Mouse (Mus musculus): ENCODE results near the gene Wdr95. TPM values are rescaled to one million over a fixed set of nuclear protein-coding genes. Genes with fewer than 3 reads are reported as not detected.
A peak's percentile ranks its signal among the peaks of the same experiment; 100 is the strongest.

Gene Wdr95
- polyA plus RNA-seq, 1 experiment, result not detected

- H3K27ac ChIP-seq (ENCODE audit: insufficient read depth, low read depth, low read length), result no peak overlapping the region
- H3K4me3 ChIP-seq (ENCODE audit: insufficient read depth, low read depth, low read length), result no peak overlapping the region
- peaks cover 18% of the 10 kb centered on the region for H3K4me1 ChIP-seq (ENCODE audit: control insufficient read depth, insufficient read depth, low read length)
- no peak for TF ChIP-seq POLR2A (IDR thresholded peaks at IDR 0.05; ENCODE audit: insufficient read depth, low read depth, low read length)
- no peak for TF ChIP-seq CTCF (IDR thresholded peaks at IDR 0.05; ENCODE audit: insufficient read depth, low read depth, low read length)
- WGBS, result 56% methylated on average over 9 of the region's 9 CpGs
Observed at GRCm38 (mm10) chr5:149513438-149514086, 14.9 kb upstream of the Wdr95 start.

- WGBS, result 18% methylated on average over 14 of the region's 14 CpGs
Observed at GRCm38 (mm10) chr5:149514087-149514671, 14.3 kb upstream of the Wdr95 start.

GRCm38 (mm10) chr5:149514890-149515289, 13.6 kb upstream of the Wdr95 start:
- TF ChIP-seq CTCF (IDR thresholded peaks at IDR 0.05; ENCODE audit: insufficient read depth, low read depth, low read length) (no peak), POLR2A (IDR thresholded peaks at IDR 0.05; ENCODE audit: insufficient read depth, low read depth, low read length) (no peak)
- H3K27ac ChIP-seq (ENCODE audit: insufficient read depth, low read depth, low read length), result no peak overlapping the region
- peaks cover 12% of the 10 kb centered on the region for H3K4me1 ChIP-seq (ENCODE audit: control insufficient read depth, insufficient read depth, low read length)
- H3K4me3 ChIP-seq (ENCODE audit: insufficient read depth, low read depth, low read length), result no peak overlapping the region
- 44% methylated on average over 3 of the region's 3 CpGs for WGBS

More at GRCm38 (mm10) chr5:149514087-149514671, 14.3 kb upstream of the Wdr95 start:
- H3K27ac ChIP-seq (ENCODE audit: insufficient read depth, low read depth, low read length), result no peak overlapping the region
- H3K4me3 ChIP-seq (ENCODE audit: insufficient read depth, low read depth, low read length), result no peak overlapping the region
- H3K4me1 ChIP-seq (ENCODE audit: control insufficient read depth, insufficient read depth, low read length), result peaks cover 15% of the 10 kb centered on the region
- TF ChIP-seq POLR2A (IDR thresholded peaks at IDR 0.05; ENCODE audit: insufficient read depth, low read depth, low read length) (no peak), CTCF (IDR thresholded peaks at IDR 0.05; ENCODE audit: insufficient read depth, low read depth, low read length) (no peak)

GRCm38 (mm10) chr5:149517116-149517515, 11.4 kb upstream of the Wdr95 start:
- no peak overlapping the region for H3K4me3 ChIP-seq (ENCODE audit: insufficient read depth, low read depth, low read length)
- H3K4me1 ChIP-seq (ENCODE audit: control insufficient read depth, insufficient read depth, low read length), result peaks cover 13% of the 10 kb centered on the region
- no peak overlapping the region for H3K27ac ChIP-seq (ENCODE audit: insufficient read depth, low read depth, low read length)
- WGBS, result 46% methylated on average over 6 of the region's 6 CpGs
- TF ChIP-seq POLR2A (IDR thresholded peaks at IDR 0.05; ENCODE audit: insufficient read depth, low read depth, low read length) (no peak), CTCF (IDR thresholded peaks at IDR 0.05; ENCODE audit: insufficient read depth, low read depth, low read length) (no peak)

- no peak for TF ChIP-seq CTCF (IDR thresholded peaks at IDR 0.05; ENCODE audit: insufficient read depth, low read depth, low read length)
- no peak for TF ChIP-seq POLR2A (IDR thresholded peaks at IDR 0.05; ENCODE audit: insufficient read depth, low read depth, low read length)
- WGBS, result 82% methylated on average over 5 of the region's 5 CpGs
- no peak overlapping the region for H3K27ac ChIP-seq (ENCODE audit: insufficient read depth, low read depth, low read length)
- H3K4me1 ChIP-seq (ENCODE audit: control insufficient read depth, insufficient read depth, low read length), result peaks cover 8% of the 10 kb centered on the region
- H3K4me3 ChIP-seq (ENCODE audit: insufficient read depth, low read depth, low read length), result no peak overlapping the region
Observed at GRCm38 (mm10) chr5:149520806-149521205, 7.7 kb upstream of the Wdr95 start.

- TF ChIP-seq POLR2A (IDR thresholded peaks at IDR 0.05; ENCODE audit: insufficient read depth, low read depth, low read length) (no peak), CTCF (IDR thresholded peaks at IDR 0.05; ENCODE audit: insufficient read depth, low read depth, low read length) (no peak)
- 57% methylated on average over 6 of the region's 6 CpGs for WGBS
- H3K27ac ChIP-seq (ENCODE audit: insufficient read depth, low read depth, low read length), result peak overlapping the region; percentile 18; the same call in 1 of the 2 replicates
- no peak overlapping the region for H3K4me3 ChIP-seq (ENCODE audit: insufficient read depth, low read depth, low read length)
- peaks cover 24% of the 10 kb centered on the region for H3K4me1 ChIP-seq (ENCODE audit: control insufficient read depth, insufficient read depth, low read length)
Observed at GRCm38 (mm10) chr5:149523856-149524241, 4.6 kb upstream of the Wdr95 start.

GRCm38 (mm10) chr5:149524242-149524858, 4.1 kb upstream of the Wdr95 start:
- Histone ChIP-seq H3K4me1 (ENCODE audit: control insufficient read depth, insufficient read depth, low read length) (peaks cover 24% of the 10 kb centered on the region), H3K27ac (ENCODE audit: insufficient read depth, low read depth, low read length) (peak overlapping the region; percentile 18; the same call in 1 of the 2 replicates), H3K4me3 (ENCODE audit: insufficient read depth, low read depth, low read length) (peak overlapping the region; percentile 8; the same call in 1 of the 2 replicates)
- no peak for TF ChIP-seq POLR2A (IDR thresholded peaks at IDR 0.05; ENCODE audit: insufficient read depth, low read depth, low read length)
- TF ChIP-seq CTCF (IDR thresholded peaks at IDR 0.05; ENCODE audit: insufficient read depth, low read depth, low read length), result peak; percentile 65
- WGBS, result 12% methylated on average over 16 of the region's 16 CpGs

- WGBS, result 37% methylated on average over 6 of the region's 6 CpGs
- Histone ChIP-seq H3K4me3 (ENCODE audit: insufficient read depth, low read depth, low read length) (no peak overlapping the region), H3K27ac (ENCODE audit: insufficient read depth, low read depth, low read length) (no peak overlapping the region), H3K4me1 (ENCODE audit: control insufficient read depth, insufficient read depth, low read length) (peaks cover 24% of the 10 kb centered on the region)
- TF ChIP-seq POLR2A (IDR thresholded peaks at IDR 0.05; ENCODE audit: insufficient read depth, low read depth, low read length), result no peak
- TF ChIP-seq CTCF (IDR thresholded peaks at IDR 0.05; ENCODE audit: insufficient read depth, low read depth, low read length), result peak; percentile 50
Observed at GRCm38 (mm10) chr5:149525055-149525785, 3.3 kb upstream of the Wdr95 start.

Measured in olfactory bulb, adult 2 months (tissue).